Mouse (Mus musculus) right cerebral cortex, adult 2 months (tissue): ENCODE measurements around the gene Sema4a.

Experiments used
- DNase-seq, 2 experiments: peaks; one replicate each; pipeline ENCODE4 v3.0.0; 2021 to 2022; ENCODE audit warnings: low spot score in 2 of 2

Gene Sema4a

DNA sequence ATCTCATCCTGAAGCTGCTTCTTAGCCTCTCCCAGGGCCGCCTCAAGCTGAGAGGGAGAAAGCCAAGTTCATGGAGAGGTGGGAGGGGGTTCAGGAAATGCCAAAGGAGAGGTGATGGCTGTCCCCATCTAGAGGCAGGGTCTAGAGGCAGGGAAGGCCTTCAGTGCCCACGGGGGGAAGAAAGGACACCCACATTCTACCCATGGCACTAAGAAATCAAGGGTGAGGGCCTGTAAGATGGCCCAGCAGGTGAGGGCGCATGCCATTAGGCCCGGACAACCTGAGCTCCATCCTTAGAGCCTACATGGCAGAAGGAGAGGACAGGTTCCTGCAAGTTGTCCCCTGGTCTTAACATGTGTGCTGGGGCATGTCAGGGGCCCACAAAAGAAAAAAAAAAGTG is 25.9 kb upstream of the Sema4a start:
- DNase-seq: no peak

DNA sequence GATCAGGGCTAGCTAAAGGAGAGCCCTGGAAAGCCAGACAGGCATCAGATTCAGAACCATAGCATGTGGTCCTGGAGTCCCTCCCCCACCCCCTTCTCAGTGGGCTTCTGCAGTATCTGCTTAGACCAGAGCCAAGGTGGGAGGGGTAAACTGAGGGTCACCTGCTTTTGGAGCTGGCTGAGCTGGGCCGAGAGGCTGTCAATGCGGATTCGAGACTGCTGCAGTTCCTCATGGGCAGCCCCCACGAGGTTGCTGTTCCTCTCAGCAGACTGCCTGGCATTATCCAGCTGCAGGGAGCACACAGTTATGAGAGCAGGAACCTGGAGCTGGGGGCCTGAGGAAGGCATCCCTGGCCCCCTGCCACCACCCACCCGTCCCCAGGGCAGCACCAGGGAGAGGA is 25.1 kb upstream of the Sema4a start:
- no peak for DNase-seq

DNA sequence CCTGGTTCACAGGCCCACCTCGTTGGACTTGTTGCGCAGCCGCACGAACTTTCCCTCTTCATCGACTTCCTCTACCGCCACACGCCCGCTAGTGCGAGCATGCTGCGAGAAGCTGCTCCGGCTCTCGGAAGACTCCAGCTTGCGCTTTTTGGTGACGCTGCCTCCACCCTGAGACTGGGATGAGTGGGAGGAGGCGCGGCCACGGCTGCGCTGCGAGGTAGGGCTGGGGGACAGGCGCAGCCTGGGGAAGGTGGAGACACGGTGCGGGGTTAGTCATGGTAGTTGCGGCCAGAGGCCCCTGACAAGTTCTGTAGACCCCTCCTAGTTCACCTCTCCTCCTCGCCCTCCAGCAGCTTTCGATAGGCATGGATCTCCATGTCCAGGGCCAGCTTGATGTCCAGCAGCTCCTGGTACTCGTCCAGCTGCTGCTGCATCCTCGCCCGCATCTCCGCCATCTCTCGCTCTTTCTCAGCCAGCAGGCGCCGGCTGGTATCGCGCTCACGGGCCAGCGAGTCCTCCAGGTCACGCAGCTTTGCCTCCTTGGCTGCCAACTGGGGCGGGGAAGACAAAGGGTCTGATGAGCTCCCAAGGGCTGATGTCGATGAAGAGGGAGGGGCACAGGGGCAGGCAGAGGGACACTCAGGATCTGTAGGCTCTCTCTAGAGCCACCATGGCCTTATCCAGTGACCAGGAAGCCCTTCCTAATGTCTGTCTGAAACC is 23.8 kb upstream of the Sema4a start:
- DNase-seq: peak in 1 of 2 experiments; percentile 45

DNA sequence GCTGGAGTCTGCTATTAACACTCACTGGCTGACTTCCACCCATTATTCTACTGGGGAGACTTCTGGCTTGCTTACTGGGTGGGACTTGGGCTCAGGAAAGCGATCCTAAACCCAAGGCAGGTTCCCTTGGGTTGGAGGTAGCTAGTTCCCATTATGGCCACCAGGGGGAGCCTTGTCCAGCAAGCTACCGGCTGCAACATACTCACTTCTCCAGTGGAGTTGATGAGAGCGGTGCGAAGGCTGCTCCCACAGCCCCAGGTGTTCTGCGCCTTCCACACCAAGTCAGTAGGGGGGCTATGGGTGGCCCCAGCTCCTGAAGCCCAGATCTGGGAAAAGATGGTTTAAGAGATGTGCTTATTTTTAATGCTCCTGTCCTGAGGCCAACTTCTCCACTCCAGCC is 22.6 kb upstream of the Sema4a start:
- DNase-seq: peak; percentile 80 to 83

DNA sequence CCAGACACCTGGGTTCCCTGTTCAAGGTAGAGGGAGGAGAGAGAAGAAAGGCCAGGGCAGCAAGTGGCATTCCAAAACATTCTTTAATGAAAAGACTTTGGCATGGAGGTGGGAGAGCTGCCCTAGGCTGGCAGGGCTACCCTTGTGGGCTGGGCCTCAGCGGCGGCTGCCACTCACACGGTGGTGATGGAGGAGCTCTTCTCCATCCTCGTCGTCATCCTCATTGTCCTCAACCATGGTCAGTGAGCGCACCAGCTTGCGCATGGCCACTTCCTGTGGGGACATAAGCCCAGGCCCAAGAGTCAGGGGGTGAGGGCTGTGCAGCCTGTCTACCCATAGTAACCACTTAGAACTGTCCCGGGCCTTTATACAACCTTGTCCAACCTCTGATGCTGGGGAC is 22.2 kb upstream of the Sema4a start:
- no peak for DNase-seq

DNA sequence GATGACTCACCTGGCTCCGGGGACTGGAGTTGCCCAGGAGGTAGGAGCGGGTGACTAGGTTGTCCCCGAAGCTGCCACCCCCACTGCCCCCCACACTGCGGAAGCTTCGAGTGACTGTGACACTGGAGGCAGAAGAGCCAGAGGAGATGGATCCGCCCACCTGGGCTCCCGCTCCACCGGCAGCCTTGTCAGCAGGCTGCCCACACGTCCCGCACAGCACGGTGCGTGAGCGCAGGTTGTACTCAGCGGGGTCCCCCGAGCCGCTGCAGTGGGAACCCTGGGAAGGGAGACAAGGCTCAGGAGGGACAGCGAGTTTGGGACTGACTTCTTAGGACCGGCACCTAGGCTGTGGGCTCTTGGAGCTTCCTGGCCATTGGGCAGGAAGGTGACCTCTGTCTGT is 21.4 kb upstream of the Sema4a start:
- no peak for DNase-seq

DNA sequence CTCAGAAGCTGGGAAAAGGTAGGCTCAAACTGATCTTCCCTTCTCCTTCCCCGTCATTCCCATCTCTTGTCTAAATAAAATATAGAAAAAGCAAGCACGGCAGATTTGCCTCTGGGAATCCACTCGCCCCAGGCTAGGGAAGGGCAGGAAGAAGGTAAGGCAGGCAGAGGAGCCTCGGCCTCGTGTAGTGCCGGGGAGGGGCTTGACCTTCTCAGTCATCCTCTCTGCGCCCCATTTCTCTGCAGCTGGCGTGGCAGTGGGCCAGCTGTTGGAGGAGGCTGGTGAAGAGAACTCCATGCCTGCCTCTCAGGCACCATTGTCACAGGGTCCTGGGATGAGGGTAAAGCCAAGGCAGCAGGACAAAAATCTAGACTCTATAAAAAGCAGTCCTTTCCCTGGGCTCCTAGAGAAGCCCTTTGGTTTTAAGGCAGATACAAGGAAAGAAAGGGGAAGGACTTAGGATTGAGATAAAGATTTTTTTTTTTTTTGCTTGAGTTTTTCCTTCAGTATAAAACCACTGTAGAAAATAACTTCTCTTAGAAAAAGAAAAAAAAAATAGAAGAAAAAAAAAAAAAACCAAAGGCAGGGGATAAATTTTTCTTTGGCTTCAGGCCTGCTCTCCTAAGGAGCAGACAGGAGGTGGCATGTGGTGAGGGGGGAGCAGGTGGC is 20.5 kb upstream of the Sema4a start:
- DNase-seq: no peak

DNA sequence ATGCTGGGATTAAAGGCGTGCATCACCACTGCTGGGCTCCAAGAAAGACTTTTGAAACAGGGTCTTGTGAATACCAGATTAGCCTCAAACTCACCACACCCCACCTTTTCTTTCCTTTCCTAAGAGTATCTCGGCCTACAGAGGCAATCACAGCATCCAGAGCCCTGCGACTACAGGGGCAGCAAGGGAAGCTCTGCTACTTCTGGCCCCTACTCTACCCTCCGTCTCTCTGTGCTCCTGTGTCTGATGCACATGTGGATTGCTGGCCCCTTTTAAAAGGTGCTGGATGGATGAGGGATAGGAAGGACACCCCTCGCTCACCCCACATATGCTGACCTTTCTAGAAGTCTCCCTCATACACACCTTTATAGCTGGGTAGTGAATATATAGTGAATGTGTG is 19.7 kb upstream of the Sema4a start:
- DNase-seq: no peak

DNA sequence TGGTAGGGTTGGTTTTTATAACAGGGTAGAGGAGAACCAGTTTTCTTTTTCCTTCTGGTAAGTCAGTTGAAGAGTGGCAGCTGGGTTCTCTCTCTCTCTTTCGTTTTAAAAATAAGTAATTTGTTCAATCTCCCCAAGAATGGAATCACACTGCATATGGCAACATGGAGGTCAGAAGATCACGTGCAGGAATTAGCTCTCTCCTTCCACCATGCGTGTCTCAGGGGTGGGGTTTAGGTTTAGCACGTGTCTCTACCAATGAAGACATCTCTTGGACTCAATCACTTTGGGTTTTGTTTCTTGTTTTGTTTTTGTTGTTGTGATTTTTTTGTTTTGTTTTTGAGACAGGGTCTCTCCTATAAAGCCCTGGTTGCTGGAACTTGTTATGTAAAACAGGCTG is 18.8 kb upstream of the Sema4a start:
- no peak for DNase-seq

DNA sequence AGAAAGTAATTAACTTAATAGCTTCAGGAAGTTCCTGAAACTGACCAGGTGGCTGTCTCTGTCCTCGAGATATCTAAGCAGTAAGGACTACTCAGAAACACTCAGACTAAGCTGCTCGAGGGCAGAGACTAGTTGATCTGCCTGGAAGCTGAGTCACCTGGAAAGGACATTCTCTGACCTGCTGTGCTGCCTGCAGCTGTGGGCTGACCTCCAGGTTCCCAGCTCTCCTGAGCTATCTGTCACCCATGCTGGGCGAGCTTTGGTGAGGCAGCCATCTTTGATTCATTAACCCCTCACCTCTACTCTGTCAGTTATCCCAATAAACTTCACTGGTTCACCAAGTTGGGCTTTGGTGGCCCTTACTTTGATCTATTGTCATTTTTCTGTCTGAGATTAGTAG is 18.2 kb upstream of the Sema4a start:
- no peak for DNase-seq

DNA sequence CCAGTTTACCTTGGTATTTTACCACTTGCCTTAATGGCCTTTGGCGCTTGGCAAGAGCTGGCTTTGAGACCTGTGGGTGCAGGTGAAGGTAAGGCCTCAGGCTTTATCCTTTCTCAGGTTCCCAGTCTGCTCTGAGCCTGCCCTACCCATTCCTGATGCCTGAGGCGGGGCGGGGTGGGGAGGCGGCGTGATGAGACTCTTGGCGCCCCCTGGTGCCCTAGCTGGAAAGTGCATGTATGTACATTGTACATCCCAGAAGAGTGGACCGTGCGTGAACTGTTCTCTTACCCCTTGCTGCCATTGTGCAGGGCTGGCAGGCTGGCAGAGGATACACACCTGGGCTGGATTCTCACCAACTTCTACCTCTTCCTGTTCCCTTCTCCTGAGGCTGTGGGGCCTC is 16.8 kb upstream of the Sema4a start:
- peak; percentile 84 to 90 for DNase-seq

DNA sequence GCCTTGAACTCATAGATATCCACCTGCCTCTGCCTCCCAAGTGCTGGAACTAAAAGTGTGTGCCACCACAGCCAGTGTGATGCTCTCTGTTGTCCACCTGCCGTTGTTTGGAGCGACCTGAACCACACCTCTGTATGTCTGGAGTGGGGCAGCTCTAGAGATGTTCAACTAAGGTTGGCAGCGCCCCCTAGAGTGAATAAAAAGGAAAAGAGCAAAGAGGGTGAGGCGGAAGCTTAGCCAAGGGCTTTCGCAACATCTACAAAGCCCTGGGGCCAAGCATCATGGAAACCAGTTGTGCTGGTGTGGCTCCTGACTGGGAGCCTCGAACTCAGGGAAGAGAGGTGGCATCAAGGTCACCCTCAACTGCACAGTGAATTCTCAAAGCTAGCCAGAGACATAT is 15.4 kb upstream of the Sema4a start:
- DNase-seq: no peak

DNA sequence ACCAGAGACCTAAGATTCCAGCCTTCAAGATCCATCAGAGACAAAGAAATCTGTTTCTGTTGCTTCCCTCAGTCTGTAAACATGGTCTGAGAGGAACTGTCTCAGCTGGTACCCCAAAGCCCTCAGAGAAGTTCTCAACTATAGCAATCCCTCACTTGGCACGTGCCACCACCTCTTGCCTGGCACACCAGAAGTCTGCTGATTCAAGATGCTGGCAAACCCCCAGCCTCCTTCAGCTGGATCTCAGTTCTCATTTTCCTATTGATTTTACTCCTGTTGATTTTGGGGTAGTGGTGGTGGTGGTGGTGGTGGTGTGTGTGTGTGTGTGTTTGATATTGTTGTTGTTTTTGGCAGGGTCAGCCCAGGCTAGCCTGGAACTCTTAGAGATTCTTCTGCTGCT is 12.6 kb upstream of the Sema4a start:
- DNase-seq: no peak

DNA sequence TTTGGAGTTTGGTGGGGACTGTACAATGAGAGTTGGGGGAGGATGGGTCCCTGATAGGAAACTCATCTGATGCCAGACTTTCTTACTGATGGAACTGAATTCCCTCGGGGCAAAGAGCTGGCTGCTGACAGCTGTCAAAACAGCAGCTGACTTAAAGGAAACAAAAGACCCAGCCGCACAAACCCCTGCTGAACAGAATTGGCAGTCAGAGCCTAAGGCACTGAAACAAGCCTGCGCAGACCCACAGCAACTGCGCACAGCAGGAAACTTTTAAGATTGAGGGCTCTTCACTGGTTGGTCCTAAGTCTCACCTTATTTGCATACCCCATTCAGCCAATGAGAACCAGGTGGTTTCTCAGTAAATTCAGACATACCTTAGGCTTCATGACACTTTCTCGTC is 12.0 kb upstream of the Sema4a start:
- no peak for DNase-seq

DNA sequence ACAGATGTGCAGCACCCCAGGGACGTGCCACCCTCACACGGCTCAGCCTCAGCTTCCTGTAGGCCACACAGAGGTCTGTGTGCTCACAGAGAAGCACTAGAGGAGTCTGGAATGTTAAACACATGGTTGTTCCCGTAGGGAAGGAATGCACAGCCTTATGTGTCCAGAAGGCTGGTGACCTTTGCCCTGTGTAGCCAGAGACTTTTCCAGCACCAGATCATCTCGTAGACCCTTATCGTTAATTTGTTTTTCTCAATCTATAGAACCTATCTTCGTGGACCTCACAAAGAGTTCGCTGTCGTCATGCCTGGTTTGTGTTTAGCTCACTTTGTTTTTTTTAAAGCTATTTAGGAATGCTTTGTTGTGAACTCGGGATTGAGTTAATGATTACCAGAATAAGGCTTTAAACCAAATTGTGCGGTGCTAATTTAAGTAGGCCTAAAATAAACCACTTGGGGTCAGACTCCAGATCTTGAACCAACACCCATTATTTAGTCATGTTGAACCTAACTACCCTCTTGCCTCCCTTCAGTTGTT is 10.0 kb upstream of the Sema4a start:
- DNase-seq: no peak

DNA sequence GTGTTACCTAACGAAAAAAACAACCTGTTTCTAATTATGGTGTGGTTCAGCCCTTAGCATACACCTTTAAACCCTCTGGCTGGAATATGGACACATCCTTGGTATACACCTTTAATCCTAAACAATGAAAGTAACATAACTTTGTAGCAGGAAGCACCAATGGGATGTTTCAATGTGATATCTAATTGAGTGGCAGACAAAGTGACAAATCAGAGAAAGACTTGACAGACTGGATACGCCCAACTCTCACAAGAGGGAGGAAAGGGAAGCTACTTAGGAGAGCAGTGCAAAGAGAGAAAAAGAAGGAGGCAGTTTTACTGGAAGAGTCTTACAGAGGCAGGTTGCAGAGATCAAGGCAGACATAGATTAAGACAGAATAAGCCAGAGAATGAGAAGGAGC is 8.5 kb upstream of the Sema4a start:
- DNase-seq: no peak

DNA sequence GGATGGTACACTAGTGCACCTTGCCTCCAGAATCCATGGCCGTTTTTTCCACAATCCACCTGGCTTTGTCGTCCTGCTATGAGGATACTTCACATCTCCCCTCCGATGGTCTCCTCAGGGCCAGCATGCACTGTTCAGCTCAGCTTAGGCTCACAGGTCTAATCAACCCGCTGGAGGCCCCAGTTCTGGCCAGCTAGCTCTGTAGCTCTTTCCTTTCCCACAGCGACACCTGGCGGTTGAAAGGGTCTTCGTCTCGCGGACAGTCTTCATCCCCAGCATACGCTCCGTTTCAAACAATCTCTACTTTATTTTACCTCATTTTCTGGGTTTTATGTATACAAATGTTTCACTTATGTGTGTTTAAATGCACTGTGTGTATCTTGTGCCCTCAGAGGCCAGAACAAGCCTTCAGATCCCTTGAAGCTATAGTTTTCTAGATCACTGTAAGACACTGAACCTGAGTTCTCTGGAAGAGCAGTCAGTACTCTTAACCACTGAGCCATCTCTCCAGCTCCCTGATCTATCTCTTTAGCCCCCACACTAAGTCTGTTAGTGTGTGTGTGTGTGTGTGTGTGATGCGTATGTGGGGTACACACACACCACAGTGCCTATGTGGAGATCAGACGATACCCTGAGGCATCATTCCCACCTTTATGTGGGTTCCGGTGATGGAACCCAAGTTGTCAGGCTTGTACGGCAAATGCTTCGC is 6.3 kb upstream of the Sema4a start:
- peak; percentile 91 to 95 for DNase-seq

DNA sequence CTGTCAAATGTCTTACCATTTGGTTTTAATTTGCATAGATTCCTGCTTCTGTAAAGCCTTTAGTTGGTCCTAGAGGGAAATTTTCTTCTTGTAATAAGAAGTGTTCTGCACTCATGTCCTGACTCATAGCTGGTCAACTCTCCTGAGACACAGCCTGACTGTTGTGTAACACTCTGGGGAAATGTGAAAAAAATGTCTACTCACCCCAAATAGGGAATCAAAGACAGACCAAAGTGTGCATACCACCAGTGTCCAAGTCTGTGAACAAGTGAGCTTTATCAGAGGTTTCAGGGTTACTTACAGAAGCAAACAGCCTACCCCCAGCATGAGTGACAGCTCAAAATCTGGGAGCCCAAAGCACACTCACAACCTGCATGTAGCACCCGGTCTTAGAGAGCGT is 4.1 kb upstream of the Sema4a start:
- no peak for DNase-seq

DNA sequence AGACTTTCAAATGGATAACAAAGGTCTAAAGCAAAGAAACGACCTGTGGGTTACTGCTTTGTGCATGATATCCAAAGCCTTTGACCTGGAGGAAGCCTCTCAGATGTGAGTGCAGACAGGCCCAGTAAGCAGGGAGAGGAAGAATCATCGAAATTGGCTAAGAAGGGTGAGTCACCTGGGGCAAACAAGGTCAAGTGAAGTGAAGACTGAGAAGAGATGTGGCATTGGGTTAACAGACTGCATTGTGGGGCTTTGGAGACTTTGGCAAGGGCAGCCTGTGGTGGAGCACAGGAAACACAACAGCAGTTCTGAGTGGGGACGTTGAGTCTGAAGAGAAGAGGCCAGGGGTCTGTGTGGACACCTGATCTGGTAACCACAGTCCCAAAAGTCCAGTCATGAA is 3.4 kb upstream of the Sema4a start:
- no peak for DNase-seq

DNA sequence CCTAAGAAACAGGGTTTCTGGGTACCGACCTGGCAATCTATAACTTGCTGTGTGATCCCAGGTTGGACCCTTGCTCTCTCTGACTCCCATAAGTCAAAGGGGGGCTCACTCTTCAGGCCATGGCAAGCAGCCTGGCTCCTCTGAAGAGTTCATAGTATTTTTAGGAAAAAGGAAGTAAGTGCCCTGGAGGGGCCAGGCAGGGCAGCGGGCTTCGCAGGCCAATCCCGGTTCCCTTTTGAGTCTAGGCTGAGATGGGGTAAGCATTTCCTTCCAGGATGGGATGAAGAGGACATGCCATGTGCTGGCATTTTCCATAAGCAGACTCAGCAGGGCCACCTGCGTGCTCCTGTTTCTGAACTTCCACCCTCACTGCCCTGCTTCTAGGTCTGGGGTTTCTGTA is 953 bp downstream of the Sema4a start:
- no peak for DNase-seq

DNA sequence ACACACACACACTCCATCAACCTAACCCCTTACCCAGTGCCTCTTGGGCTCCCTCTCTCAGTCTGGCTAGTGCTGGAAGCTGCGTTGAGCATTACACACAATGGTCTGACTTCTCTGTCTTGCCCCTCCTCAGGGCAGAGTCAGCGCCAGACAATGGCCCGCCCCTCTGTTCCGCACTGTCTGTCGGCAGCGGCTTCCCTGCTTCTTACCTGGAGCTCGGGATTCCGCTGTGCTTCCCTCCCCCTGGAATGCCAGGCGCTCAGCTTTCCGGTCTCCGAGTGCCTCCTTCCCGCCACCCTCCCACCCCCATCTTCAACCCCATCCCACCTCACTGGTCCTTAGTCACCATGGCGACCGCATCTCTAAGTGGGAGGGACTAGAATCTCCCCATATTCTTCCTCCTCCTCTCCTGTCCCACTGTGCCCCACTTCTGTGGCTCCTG is 2.2 kb downstream of the Sema4a start:
- DNase-seq: peak; percentile 57 to 69

DNA sequence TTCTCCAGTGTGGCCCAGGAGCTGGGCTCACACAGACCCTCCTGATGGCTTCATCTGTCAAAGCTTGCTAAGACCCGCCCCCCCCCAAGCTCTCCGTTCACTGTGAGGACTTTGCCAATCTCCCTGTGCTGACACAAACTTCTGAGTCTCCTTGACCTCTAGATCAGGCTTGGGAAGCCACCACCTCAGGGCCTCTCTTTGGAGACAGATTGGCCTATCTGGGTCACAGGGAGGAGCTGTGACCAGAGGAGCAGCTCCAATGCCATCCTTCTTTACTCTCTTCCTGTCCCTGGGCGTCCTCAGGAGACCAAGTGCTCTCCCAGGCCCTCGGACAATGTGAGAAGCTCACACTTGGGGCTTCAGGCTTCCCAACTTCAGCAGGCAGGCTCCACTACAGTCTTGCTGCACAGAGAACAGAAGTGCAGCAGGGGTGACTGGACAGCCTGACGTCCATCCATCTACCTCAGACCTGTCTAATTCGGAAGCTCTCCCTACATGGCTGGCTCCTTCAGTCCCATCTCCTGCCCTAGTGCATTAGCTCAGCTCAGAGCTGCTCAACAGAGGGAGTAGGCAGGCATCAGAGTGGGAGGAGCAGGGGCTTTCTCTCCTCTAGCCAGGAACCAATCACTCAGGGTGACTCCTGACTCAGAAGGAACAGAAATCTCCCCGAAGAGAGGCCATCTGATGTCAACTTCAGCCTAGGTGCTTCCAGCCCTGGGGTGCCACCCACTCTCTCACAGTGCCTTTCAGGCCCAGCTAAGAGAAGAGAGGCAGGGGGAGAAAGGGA is 4.0 kb downstream of the Sema4a start:
- no peak for DNase-seq
